Mouse (Mus musculus): ENCODE measurements at regions not wholly inside any gene's neighbourhood (a gene's known extent, or its start where the extent isn't known, plus 50 kb on each side); places are given as distances from the start of the nearest gene placed in this dataset.

DNA sequence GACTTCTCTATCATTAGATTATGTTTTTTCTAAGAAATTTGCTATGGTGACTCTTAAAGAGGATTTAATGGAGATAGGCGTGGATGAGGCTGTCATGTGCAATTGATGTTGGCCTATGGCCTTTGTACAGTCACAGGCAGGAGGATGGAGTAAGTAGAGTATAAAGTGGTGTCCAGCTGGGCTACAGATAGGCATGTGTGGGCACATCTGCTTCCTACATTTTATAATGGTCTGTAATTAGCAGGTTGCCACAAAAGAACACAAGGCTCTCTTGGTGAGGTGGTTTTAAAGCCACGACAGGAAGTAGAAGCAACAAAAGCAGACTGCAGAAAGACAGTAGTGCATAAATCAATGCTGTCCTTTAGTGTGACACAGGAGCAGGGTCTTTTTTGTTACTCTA, 1391.6 kb upstream of the A1bg start:
- no peak for DNase-seq (ENCODE audit: extremely low read depth)
- H3K4me1 ChIP-seq (ENCODE audit: control insufficient read depth in 1 of 2, insufficient read depth in 2 of 2): peaks cover 0 to 27% of the 10 kb centered on the region in 2 experiments; a peak in 2 of 4 replicates
- in situ Hi-C loops (cut with MboI; ENCODE audit: low pct_ligation_motif_present, low pct_unique_long_range_greater_than_20kb, low sequenced_read_pairs) (no loop called here), dilution Hi-C loops (cut with MboI; ENCODE audit: extremely low pct_ligation_motif_present, extremely low pct_unique_long_range_greater_than_20kb, low sequenced_read_pairs) (no loop called here)
- H3K9me3 ChIP-seq (replicated peaks; ENCODE audit: low read length): no peaks in the 10 kb centered on the region
- no peaks in the 10 kb centered on the region for H3K36me3 ChIP-seq (replicated peaks in 1 of 2; ENCODE audit: control insufficient read depth in 1 of 2, insufficient read depth in 1 of 2, low read length in 1 of 2)
- H3K27me3 ChIP-seq (replicated peaks): no peaks in the 10 kb centered on the region
- no peak overlapping the region for H3K4me2 ChIP-seq (ENCODE audit: insufficient read depth, low read depth, poor library complexity, severe bottlenecking)
- no peak overlapping the region for H3K4me3 ChIP-seq (replicated peaks in 1 of 3; ENCODE audit: low read depth in 2 of 3, low read length in 2 of 3, poor library complexity in 1 of 3)
- no peaks in the 10 kb centered on the region for H3K79me2 ChIP-seq (replicated peaks; ENCODE audit: control insufficient read depth, extremely low read depth, insufficient read depth, poor library complexity, severe bottlenecking)
- no peak overlapping the region for H3K9ac ChIP-seq (ENCODE audit: insufficient read depth, low read depth)
- no peak overlapping the region for H3K27ac ChIP-seq (ENCODE audit: insufficient read depth, low read depth)
- TF ChIP-seq EP300 (IDR thresholded peaks at IDR 0.05; ENCODE audit: low read length) (0 out of 2 replicates have a peak, but pooled peaks have one; percentile 4), MAZ (IDR thresholded peaks at IDR 0.05; ENCODE audit: low read depth, low read length) (no peak)

DNA sequence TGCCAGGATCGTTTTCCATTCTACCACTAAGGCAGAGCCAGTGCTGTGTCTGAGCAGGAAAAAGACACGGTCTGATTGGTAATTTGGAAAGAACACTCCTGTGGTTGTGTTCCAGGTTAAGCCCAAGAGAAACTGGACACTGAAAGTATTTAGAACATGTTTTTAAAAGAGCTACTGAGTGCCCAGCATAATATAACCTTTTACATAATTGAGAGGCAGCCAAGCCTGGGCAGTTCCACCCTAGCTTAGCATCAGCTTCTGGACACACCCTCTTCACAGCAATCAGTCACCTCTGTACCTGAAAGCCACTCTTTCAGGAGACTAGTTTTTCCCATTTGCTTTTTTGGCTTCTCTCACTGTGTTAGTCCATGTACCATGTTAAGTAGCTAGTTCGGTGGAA, 1379.4 kb upstream of the A1bg start:
- Histone ChIP-seq H3K9ac (ENCODE audit: insufficient read depth, low read depth) (no peak overlapping the region), H3K4me2 (ENCODE audit: insufficient read depth, low read depth, poor library complexity, severe bottlenecking) (no peak overlapping the region), H3K9me3 (replicated peaks; ENCODE audit: low read length) (no peaks in the 10 kb centered on the region), H3K4me3 (replicated peaks in 1 of 3; ENCODE audit: low read depth in 2 of 3, low read length in 2 of 3, poor library complexity in 1 of 3) (no peak overlapping the region), H3K36me3 (replicated peaks in 1 of 2; ENCODE audit: control insufficient read depth in 1 of 2, insufficient read depth in 1 of 2, low read length in 1 of 2) (no peaks in the 10 kb centered on the region), H3K27me3 (replicated peaks) (no peaks in the 10 kb centered on the region), H3K79me2 (replicated peaks; ENCODE audit: control insufficient read depth, extremely low read depth, insufficient read depth, poor library complexity, severe bottlenecking) (no peaks in the 10 kb centered on the region), H3K4me1 (ENCODE audit: control insufficient read depth in 1 of 2, insufficient read depth in 2 of 2) (peaks cover 3 to 17% of the 10 kb centered on the region in 2 experiments; a peak in 3 of 4 replicates), H3K27ac (ENCODE audit: insufficient read depth, low read depth) (no peak overlapping the region)
- in situ Hi-C loops (cut with MboI; ENCODE audit: low pct_ligation_motif_present, low pct_unique_long_range_greater_than_20kb, low sequenced_read_pairs) (no loop called here), dilution Hi-C loops (cut with MboI; ENCODE audit: extremely low pct_ligation_motif_present, extremely low pct_unique_long_range_greater_than_20kb, low sequenced_read_pairs) (no loop called here)
- DNase-seq (ENCODE audit: extremely low read depth): no peak
- no peak for TF ChIP-seq POLR2A (IDR thresholded peaks at IDR 0.05; ENCODE audit: low read depth, low read length)
- no peak for TF ChIP-seq NRF1 (IDR thresholded peaks at IDR 0.05; ENCODE audit: low read depth, low read length)
- no peak for TF ChIP-seq RAD21 (IDR thresholded peaks at IDR 0.05; ENCODE audit: low read depth, low read length)
- no peak for TF ChIP-seq USF1 (IDR thresholded peaks at IDR 0.05; ENCODE audit: low read depth, low read length)
- no peak for TF ChIP-seq IRF4 (IDR thresholded peaks at IDR 0.05; ENCODE audit: low read depth, low read length)
- no peak for TF ChIP-seq ZKSCAN1 (IDR thresholded peaks at IDR 0.05; ENCODE audit: borderline replicate concordance, low read depth, low read length)
- TF ChIP-seq EP300 (IDR thresholded peaks at IDR 0.05; ENCODE audit: low read length): no peak
- no peak for TF ChIP-seq NELFE (IDR thresholded peaks at IDR 0.05; ENCODE audit: low read depth, low read length)
- TF ChIP-seq GABPA (IDR thresholded peaks at IDR 0.05; ENCODE audit: insufficient replicate concordance, low read depth, low read length): no peak
- no peak for TF ChIP-seq CHD1 (IDR thresholded peaks at IDR 0.05; ENCODE audit: low read depth, low read length)
- no peak for TF ChIP-seq PAX5 (IDR thresholded peaks at IDR 0.05; ENCODE audit: low read length)
- TF ChIP-seq ETS1 (conservative IDR thresholded peaks at IDR 0.05; ENCODE audit: low read depth, low read length): no peak

DNA sequence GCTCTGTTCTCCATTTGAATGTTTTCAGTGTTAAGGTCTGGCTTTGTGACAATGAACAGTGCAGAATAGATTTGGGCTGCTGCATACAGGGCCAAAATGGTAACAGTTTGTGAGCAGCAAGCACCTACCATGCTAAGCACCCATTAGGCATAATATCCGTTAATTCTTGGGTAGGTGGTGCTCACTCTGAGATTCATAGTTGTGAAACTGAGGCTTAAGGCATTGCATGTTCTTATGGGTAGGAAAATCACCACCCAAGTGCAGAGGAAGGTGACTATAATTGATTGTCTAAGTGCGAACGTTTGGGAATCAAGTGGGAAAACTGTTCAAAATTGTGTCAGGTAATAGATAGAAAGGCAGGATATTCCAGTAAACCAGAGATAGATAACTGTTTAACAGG, 1378.8 kb upstream of the A1bg start:
- DNase-seq (ENCODE audit: extremely low read depth): no peak
- in situ Hi-C loops (cut with MboI; ENCODE audit: low pct_ligation_motif_present, low pct_unique_long_range_greater_than_20kb, low sequenced_read_pairs) (no loop called here), dilution Hi-C loops (cut with MboI; ENCODE audit: extremely low pct_ligation_motif_present, extremely low pct_unique_long_range_greater_than_20kb, low sequenced_read_pairs) (no loop called here)
- Histone ChIP-seq H3K36me3 (replicated peaks in 1 of 2; ENCODE audit: control insufficient read depth in 1 of 2, insufficient read depth in 1 of 2, low read length in 1 of 2) (no peaks in the 10 kb centered on the region), H3K27ac (ENCODE audit: insufficient read depth, low read depth) (no peak overlapping the region), H3K4me2 (ENCODE audit: insufficient read depth, low read depth, poor library complexity, severe bottlenecking) (no peak overlapping the region), H3K79me2 (replicated peaks; ENCODE audit: control insufficient read depth, extremely low read depth, insufficient read depth, poor library complexity, severe bottlenecking) (no peaks in the 10 kb centered on the region), H3K4me3 (replicated peaks in 1 of 3; ENCODE audit: low read depth in 2 of 3, low read length in 2 of 3, poor library complexity in 1 of 3) (no peak overlapping the region), H3K27me3 (replicated peaks) (no peaks in the 10 kb centered on the region), H3K9ac (ENCODE audit: insufficient read depth, low read depth) (no peak overlapping the region), H3K9me3 (replicated peaks; ENCODE audit: low read length) (no peaks in the 10 kb centered on the region), H3K4me1 (ENCODE audit: control insufficient read depth in 1 of 2, insufficient read depth in 2 of 2) (peaks cover 3 to 13% of the 10 kb centered on the region in 2 experiments; a peak in 3 of 4 replicates)
- TF ChIP-seq HCFC1 (IDR thresholded peaks at IDR 0.05; ENCODE audit: low read depth, low read length) (no peak), MYC (IDR thresholded peaks at IDR 0.05; ENCODE audit: low read depth, low read length) (no peak), TCF12 (IDR thresholded peaks at IDR 0.05; ENCODE audit: low read depth, low read length) (no peak), UBTF (IDR thresholded peaks at IDR 0.05; ENCODE audit: low read depth, low read length) (no peak), POLR2A (IDR thresholded peaks at IDR 0.05; ENCODE audit: low read depth, low read length) (no peak)
